Mouse (Mus musculus) B cell, adult 62 days (primary cell): ENCODE measurements around the gene Asl. TPM values are rescaled to one million over a fixed set of nuclear protein-coding genes. Genes with fewer than 3 reads are reported as not detected.

ENCODE experiments used
- total RNA-seq: library from RNA; stranded (reverse); gene quantifications from 4 replicates; pipeline ENCODE4 v1.2.4, GENCODE M21; 2023

The Asl gene
- total RNA-seq = 15.4 to 20.7 TPM (median 16.7 TPM) in 4 replicates

DNA sequence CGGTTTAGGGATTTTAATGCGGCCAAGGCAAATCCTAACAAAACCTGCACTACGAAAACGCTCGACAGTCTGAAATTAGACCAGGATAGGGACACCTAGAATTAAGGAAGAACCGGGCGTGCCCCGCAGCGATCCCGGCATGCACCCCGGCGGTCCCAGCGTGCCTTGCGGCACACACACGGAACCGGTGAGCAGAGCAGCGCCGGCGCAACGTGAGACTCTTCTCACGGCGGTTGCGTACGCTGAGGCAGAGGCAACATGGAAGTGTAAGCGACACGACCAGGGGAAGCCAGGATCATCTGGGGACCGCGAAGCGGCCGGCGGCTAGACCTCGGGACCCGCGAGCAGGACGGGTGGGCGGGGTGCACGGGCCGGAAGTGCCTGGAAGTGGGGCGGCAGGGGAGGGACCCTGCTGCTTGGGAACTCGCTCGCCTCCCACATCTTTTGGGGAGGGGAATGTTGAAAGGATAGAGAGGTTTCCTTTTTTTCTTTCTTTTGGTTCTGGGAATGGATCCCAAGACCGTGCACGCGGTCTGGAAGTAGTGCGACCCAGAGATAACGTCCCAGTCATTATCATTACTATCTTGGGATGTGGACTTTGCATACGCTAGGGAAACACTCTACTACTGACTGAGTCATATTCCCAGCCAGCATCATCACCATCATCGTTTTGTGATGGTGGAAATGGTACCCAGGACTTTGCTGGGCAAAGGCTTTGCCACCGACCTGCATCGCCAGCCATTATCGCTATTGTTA lies at the start of gene Asl, which contains the start of gene Crcp:
Gene Asl, minus strand, starts transcription at position 106 of the 756 bp plus-strand sequence.
Gene Crcp, plus strand, starts transcription at position 149 of the 756 bp plus-strand sequence.

DNA sequence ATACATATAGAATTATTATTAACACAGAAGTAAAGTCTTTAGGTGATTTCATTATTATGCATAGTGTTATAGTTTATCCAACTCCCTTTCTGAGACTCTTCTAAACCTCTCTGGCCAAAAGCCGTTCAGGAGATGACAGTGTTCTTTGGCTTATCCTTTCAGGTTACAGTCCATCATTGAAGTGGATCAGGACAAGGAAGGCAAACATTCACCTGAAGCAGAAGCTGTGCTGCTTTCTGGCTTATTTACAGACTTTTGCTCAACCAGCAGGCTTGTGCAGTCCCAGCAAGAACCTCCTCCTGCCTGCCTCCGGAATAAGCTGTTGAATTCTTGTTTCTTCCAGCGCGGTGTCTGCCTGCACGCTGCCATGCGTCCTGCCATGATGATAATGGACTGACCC lies 44.0 kb upstream of the Asl start, which contains the start of gene Tpst1:
Gene Tpst1, plus strand, starts transcription at position 301 of the 400 bp plus-strand sequence.

DNA sequence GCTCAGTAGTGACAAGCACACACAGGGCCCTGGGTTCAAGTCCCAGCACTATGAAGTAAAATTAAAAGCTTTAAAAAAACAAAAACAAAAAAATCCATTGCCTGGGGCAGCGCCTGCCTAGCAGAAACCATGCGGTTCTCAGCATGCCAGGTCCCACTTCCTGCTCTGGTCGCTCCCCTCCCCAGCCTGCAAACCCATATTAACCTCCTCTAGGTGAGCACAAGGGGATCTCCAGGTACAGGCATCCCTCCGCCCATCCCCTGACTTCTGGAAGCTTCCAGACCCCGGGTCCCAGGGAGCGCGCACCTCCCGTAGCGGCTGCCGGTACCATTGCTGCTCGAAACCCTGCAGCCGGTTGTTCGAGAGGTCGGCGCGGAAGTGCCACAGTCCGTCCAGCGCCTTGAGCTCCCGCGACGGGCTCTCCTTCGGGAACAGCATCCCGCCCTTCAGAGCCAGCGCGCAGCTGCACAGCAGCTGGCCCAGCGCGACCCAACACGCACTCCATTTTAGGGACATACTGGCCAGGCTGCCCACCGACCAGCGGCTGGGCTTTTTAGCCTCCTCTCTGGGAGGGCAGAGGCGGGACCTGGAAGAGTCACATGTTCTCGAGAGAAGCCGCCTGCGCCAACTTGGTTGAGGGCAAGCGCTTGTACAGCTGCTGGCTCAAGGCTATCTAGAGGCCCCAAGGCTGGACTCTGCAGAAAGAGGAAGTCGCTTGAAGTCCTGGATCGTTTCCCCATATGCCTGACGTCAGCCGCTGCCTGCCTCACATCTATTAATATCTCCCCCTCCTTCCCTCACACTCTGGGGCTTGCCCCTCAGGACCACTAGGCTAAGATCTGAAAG lies 26.5 kb downstream of the Asl start, which contains the start of gene Gusb:
Gene Gusb, minus strand, starts transcription at position 749 of the 846 bp plus-strand sequence.

Other genes starting within 250 kb of the Asl start
- 11.4 to 15.4 TPM (median 11.7 TPM) in 4 replicates for gene Psph, start 241.8 kb downstream of the Asl start, total RNA-seq
- 10.2 to 20.7 TPM (median 13.7 TPM) in 4 replicates for gene Sumf2, start 182.3 kb downstream of the Asl start, total RNA-seq
- gene Chchd2, start 141.8 kb downstream of the Asl start, total RNA-seq = 137 to 164 TPM (median 155 TPM) in 4 replicates
- gene Zbed5, start 133.5 kb downstream of the Asl start, total RNA-seq = 0.91 to 2.2 TPM (median 1.5 TPM) in 4 replicates
- 0.33 to 1.2 TPM (median 0.77 TPM) in 4 replicates for gene Phkg1, start 130.7 kb downstream of the Asl start, total RNA-seq
- gene Nupr1l, start 120.7 kb downstream of the Asl start, total RNA-seq = 0.60 to 4.2 TPM (median 2.5 TPM) in 4 replicates
- 10.5 to 12.7 TPM (median 12.3 TPM) in 4 replicates for gene Vkorc1l1, start 87.3 kb downstream of the Asl start, total RNA-seq
- gene Gusb, start 26.2 kb downstream of the Asl start, total RNA-seq = 27.6 to 32.9 TPM (median 30.2 TPM) in 4 replicates
- gene Crcp, start within 50 bp of the Asl start, total RNA-seq = 23.7 to 27.2 TPM (median 26.9 TPM) in 4 replicates
- gene Tpst1, start 44.1 kb upstream of the Asl start, total RNA-seq = 33.8 to 42.7 TPM (median 39.5 TPM) in 4 replicates
- 2.6 to 3.7 TPM (median 3.3 TPM) in 4 replicates for gene Kctd7, start 115.6 kb upstream of the Asl start, total RNA-seq
- gene Rabgef1, start 142.6 kb upstream of the Asl start, total RNA-seq = 78.7 to 89.0 TPM (median 87.8 TPM) in 4 replicates
- 60.6 to 76.6 TPM (median 67.5 TPM) in 4 replicates for gene Tmem248, start 187.8 kb upstream of the Asl start, total RNA-seq
- 105 to 119 TPM (median 113 TPM) in 4 replicates for gene Sbds, start 226.3 kb upstream of the Asl start, total RNA-seq
- 23.8 to 31.6 TPM (median 26.5 TPM) in 4 replicates for gene Tyw1, start 226.4 kb upstream of the Asl start, total RNA-seq